Mouse (Mus musculus): Measurements from ENCODE around the gene Flad1.
A peak's percentile ranks its signal among the peaks of the same experiment; 100 is the strongest.
"Not testable (repeated sequence)": the region's sequence is repeated elsewhere in the genome, so short reads cannot be mapped to it uniquely, and the experiment has no call there.

Gene Flad1

DNA sequence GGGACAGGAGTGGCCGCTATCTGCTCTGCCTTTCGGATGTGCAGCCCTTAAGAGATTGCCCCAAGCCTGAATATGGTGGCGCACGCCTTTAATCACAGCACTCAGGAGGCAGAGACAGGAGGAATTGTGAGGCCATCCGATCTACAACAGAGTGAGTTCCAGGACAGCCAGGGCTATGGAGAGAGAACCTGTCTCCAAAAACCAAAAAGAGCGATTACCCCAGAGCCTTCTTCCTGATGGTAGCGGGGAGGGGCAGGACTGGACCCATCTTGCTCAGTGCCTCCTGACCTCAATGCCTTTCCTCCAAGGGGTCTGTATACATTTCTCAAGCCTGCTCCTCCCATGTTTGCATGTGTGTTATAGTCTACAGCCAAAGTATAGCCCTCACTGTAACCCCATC lies 17.4 kb upstream of the Flad1 start:
- DNase-seq (ENCODE audit: low spot score in 2 of 2) = not testable (repeated sequence)

DNA sequence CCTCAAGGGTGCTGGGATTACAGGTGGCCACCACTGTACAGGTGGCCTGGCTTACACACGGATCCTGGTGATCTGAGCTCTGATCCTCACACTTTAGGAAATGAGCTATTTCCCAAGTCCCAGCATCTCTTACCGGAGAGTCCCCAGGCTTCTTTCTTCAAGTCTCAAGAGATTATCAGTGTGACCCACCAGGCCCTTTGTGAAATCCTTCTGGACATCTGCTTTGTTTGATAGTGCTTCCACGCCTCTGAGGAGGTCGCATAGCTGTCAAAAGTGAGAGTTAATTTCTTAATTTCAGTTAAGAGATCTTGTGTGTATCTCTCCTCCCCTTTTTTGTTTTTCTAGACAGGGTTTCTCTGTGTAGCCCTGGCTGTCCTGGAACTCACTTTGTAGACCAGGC lies 14.2 kb upstream of the Flad1 start:
- no peak for DNase-seq (ENCODE audit: low spot score in 2 of 2)

DNA sequence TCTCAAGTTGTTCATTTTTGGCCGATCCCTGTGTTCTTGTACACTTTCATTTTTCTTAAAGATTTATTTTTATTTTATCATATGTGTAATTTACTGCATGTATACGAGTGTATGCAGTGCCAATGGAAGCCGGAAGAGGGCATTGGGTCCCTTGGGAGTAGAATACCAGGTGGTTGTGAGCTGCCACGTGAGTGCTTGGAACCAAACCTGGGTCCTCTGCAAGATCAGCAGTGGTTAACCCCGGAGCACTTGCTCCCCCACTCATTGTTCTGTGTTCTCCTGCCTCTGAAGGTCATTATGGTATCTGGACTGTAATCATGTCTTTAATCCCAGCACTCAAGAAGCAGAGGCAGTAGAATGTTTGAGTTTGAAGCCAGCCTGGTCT lies 13.5 kb upstream of the Flad1 start:
- no peak for DNase-seq (ENCODE audit: low spot score in 2 of 2)

DNA sequence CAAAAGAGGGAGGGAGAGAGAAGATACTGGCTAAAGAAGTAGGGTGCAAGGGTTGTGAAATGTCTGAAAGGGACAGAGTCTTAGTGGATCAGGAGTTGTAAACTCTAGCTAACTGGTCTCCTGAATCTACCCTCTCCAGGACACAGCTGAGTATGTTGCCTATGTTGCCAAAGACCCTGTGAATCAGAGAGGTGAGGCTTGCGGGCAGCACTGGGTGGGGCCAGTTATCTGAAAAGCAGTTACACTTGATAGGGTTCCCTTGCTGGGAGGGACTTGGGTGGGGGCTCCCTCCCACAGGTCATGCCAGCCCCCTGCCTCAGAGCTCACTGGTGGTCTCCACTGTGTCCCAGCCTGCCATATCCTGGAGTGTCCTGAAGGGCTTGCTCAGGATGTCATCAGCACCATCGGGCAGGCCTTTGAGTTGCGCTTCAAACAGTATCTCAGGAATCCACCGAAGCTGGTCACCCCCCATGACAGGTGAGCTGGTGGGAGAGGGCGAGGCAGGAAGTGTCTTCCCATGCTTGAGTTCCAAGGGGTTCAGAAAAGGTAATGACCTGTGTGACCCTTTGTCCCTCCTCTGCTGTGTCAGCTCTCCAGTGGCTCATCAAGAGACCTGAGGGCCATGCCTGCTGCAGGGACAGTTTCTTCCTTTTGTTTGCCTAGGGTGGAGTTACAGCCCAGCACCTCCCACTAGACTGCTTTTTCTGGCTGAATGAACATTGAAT lies 12.9 kb upstream of the Flad1 start:
- DNase-seq (ENCODE audit: low spot score in 2 of 2) = no peak

DNA sequence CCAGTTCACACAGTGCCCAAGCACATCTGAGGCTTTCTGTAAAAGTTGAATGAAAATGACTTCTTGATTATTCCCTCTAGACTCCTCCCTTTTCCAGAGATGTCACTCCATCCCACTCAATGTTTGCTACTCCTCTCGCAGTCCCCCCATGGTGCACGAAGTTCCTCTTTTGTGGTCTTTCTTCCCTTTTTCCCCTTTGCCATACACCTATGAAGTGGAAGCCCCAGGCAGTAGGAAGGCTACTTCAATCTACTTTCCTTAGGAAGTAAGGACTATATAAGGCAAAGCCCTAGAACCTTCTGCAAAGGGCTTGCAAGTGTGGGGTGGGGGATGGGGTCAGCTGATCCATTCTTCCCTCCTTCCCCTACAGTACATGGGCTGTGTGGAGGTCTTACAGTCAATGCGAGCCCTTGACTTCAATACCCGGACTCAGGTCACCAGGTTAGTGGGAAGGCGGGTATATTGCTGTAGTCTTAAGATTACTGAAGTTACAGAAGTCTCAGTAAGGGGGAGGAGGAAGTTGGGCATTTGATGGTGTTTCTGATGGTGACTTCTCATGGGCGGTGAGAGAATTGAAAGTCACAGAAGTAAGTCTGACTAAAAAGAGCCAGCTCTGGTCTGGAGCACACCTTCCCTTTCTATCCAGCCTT lies 11.0 kb upstream of the Flad1 start:
- DNase-seq (ENCODE audit: low spot score in 2 of 2) = no peak

DNA sequence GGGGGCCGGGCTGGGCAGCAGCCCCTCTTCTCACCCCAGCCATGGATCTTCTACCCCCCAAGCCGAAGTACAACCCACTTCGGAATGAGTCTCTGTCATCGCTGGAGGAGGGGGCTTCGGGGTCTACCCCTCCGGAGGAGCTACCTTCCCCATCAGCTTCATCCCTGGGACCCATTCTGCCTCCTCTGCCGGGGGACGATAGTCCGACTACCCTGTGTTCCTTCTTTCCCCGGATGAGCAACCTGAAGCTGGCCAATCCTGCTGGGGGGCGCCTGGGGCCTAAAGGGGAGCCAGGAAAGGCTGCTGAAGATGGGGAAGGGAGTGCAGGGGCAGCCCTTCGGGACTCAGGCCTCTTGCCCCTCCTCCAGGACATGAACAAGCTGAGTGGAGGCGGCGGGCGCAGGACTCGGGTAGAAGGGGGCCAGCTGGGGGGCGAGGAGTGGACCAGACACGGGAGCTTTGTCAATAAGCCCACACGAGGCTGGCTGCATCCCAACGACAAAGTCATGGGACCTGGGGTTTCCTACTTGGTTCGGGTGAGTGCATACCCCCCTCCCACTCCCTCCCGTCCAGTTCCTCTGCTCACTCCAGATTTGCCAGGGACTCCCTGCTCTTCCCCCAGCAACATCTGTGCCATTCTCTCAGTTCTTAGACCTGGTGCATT lies 10.3 kb upstream of the Flad1 start:
- DNase-seq (ENCODE audit: low spot score in 2 of 2) = no peak

DNA sequence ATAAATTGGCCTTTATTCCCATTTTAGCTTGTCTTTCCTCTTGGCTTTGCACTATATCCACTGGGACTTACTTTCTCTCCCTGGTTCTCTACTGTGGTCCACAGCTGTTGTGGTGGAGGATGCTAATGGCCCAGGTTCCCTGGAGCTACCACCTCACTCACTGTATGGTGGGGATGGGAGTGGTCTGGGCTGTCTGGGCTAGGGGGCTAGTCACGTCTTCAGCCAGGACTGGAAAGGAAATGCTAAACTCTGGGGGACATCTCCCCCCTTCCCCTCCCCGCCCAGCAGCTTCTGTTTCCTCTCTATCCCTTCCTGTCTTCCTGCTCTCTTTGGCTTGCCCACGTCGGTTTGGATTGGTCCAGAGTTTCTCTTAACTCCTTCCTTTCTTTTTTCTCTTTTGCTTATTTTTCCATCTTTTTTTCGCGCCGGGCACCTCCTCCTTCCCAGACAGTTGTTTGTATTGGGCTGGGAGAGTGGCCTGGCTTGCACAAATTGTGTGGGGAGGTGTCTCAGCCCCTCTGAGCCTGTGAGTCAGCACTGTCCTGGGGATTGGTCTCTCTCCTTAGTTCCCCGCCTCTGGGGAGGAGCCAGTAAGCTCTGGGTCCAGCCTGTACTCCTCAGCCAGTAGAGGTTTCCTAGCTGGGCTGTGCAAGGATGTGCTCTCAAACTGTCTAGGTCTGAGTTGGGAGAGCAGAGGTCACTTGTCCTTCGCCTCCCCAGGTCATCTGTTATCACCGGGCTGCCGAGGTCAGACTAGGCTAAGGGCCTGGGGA lies 9.5 kb upstream of the Flad1 start:
- peak; percentile 82 to 84 for DNase-seq (ENCODE audit: low spot score in 2 of 2)

DNA sequence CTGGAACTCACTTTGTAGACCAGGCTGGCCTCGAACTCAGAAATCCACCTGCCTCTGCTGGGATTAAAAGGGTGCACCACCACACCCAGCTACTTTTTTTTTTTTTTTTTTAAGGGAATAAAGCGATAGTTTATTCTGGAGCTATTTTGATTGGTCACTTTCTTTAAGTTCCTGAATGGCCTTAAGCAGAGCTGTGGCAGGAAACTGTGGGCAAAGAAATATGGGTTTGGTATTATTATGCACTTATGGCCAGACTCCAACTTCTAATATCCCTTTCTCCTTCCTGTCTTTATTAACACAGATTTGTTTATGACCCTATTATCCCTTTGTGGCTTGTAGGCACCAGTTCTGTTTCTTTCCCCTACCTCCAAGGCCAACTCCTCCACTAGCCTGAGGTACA lies 8.8 kb upstream of the Flad1 start:
- no peak for DNase-seq (ENCODE audit: low spot score in 2 of 2)

DNA sequence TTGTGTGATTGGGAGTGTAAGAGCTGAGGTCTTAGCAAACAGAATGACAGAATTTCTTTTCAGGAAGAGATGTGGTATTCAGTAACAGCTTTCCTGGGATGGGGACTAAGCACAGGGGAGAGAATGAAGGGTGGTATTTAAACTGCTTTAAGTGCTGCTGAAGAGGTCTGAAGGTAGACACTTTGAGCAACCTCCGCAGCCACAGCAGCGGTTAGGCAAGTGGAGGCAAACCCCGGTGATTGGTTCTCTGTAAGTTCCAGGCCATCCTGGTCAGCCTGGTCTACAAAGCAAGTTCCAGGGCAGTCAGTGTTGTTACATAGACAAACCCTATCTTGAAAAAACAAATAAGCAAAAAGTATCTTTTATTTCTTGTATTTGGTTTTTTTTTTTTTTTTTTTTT lies 8.3 kb upstream of the Flad1 start:
- DNase-seq (ENCODE audit: low spot score in 2 of 2) = no peak

DNA sequence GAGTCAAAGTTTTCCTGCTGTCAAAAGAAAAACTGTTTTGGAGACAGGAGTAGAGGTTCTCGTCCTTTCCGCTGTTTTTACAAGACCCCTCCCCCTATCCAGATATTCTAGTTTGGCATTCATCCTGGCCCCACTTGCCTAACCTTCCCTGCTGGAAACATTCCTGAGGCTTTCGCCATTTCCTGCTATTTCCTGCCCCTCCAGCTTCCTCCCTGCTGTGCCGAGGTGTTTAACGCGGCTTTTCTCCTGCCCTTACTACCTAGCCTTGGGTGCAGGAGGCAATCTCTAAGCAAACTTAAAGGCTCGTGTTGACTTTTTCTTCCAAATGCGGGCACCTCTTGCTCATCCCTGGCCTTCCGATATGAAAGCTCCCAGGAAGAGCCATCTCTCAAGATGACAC lies 7.9 kb upstream of the Flad1 start:
- no peak for DNase-seq (ENCODE audit: low spot score in 2 of 2)

DNA sequence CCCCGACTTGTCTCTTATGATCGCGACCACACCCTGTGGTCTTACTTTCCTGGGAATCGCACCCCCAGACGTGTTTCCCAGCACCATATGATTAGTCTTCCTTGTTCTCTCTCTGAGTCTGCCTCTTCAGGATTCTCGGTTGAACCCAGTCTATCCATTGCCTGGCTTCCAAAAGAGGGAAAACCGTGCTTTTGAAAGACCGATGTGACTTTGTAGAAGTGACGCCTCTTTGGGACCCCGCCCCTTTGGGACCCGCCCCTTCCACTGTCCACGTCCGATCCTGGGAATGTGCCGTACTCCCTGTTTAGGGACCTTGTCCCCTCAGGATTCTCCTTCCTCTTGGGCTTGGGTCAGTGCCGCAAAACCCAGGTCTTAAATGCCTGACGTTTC lies 7.2 kb upstream of the Flad1 start:
- DNase-seq (ENCODE audit: low spot score in 2 of 2) = peak in 1 of 2 experiments; percentile 60

DNA sequence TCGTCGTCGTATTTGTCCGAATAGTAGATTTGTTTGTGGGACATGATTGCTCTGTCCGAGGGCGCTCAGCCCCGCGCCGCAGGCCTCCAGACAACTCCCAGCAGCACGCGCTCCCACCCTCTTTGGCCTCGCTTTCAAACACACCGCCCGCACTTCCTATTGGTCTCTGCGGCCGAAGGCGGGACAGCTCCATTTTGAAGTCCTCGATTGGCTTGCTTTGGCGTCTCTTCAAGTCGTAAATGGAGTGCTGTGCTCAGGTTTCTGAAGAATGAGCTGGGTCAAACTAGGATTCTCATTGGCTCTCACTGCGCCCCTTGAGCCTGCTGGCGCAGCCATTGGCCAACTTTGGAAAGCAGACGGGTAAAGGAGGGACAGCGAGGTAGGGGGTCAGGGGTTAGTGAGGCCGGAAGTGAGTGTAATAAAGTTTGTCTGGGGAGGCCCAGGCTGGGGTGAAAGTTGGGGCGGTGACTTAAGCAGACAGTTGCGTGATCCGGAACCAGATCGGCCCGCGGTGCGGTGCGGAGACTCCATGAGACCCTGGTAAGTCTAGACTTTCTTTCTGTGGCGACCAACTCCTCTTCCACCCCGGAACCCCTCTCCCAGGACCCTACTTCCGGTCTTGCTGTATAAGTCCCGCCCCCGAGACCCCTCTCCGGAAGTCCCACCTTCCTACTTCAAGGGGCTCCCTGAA lies 6.6 kb upstream of the Flad1 start, which contains the start of the genes Cks1b and Shc1:
Cks1b (minus strand) TSS at position 214 of the 691 bp plus-strand sequence.
Shc1 (plus strand) TSS at position 274 of the 691 bp plus-strand sequence.
- DNase-seq (ENCODE audit: low spot score in 2 of 2) = peak; percentile 97 to 99

DNA sequence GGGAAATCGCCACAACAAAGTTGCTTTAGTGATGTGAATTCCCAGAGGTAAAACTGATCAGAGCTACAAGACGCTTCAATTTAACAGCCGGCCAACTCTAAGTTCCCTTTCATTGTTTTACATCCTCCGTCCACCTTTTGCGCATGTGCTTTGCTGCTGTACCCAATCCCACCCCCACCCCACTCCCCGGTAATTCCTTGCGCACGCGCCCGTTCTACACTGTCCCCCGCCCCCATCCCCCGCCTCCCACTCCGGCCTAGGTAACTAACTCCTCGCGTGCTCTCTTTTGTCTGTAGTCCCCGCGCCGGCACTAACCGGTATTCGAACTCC lies 6.1 kb upstream of the Flad1 start:
- no peak for DNase-seq (ENCODE audit: low spot score in 2 of 2)

DNA sequence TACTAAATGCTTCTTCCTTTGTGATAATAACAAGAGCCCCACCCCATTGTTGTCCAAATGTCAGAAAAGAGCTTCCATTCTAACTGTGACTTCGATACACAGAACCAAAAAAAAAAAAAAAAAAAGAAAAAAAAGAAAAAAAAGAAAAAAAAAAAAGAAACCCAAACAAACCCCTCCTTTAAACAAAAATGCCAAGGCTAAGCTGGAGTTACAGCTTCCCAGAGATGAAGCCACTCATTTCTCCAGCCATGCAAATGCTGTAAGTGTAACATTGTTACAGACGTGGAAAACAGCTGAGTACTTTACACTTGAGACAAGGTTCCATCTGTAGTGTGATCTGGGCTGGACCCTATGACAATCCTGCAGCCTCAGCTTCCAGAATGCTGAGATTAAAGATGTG lies 5.5 kb upstream of the Flad1 start:
- no peak for DNase-seq (ENCODE audit: low spot score in 2 of 2)

DNA sequence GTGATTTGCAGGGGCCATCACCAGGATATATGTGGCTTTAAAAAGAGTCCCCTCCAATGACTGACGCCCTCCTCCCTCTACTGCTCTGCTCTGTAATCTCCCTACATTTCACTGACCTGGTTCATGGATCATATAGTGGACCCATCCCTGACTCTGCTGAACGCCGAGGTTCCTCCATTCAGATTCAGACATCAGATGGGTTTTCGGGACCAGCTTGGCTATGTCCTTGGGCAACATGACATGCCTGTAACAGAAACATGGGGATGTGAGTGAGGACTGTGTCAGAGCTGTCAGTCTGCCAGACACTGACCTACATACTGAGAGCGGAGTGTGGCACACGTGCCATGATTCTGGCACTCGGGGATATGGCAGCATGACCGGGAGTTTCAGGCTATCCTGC lies 4.5 kb upstream of the Flad1 start:
- DNase-seq (ENCODE audit: low spot score in 2 of 2) = no peak

DNA sequence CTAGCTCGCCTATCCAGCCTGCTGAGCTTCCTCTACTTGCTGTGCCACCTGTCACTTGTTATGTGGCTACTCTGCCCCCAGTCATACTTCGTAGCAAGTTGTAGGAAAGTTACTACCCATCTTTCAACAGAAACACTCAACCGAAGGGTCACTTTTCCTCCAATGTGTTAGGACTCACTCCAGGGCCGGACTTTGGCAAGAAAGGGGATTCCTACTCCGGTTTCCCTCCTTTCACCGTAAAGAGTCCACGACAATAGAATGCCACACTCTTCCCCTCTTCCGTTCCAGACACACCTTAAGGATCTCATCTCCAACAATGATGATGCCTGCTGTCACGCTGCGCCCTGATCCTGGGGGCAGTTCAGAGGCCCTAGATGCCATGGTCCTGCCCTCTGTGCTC lies 806 bp downstream of the Flad1 start:
- no peak for DNase-seq (ENCODE audit: low spot score in 2 of 2)

DNA sequence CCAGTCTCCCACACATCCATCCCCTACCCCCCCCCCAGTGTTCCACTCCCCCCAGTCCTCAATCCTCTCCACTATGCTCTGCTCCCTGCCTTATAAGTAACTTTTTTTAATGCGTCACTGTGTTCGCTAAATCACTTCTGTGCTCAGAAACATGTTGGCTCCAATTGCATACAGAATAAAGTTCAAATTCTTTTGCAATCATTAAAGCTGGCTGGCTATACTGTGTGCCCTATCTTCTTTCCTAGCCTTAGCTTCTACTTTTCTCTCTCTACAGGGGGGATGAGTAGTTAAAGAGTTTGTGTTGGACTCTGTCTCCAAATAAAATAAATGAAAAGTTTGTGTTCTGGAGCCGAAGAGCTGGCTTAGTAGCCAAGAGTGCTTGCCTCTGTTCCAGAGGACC lies 2.0 kb downstream of the Flad1 start:
- no peak for DNase-seq (ENCODE audit: low spot score in 2 of 2)

DNA sequence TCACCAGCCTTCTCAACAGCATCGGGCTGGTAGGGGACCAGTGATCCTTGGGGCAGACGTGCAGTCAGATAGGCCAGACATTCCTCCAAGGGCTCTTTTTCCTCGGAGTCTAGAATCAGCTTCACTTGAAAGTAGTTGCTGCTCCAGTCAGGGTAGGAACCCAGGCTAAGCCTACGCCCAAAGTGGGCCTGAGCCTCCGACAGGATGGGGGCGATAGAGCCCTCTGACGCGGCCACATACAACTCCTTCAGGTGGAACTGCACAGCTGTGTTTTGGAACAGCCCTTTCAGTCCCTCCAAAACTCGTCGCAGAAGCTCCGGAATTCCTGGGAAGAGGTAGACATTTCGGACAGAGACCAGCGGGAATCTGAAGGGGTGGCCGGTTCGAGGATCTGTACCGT lies 3.2 kb downstream of the Flad1 start:
- DNase-seq (ENCODE audit: low spot score in 2 of 2) = no peak

DNA sequence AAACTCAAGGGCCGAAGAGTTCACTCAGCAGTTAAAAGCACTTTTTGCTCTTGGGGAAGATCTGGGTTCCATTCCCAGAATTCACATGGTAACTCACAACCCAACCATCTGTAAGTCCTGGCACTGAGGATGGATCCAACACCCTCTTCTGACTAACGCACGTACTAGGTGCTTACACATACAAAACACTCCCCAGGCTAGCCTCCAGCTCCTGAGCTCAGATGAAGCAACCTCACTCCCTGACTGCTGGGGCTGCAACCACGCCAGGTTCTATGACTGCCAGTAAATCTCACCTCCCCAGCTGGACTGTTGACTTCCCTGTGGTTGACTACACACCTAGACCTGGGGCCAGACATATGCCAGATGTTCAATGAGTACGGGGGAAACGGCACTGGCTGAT lies 4.8 kb downstream of the Flad1 start:
- no peak for DNase-seq (ENCODE audit: low spot score in 2 of 2)

DNA sequence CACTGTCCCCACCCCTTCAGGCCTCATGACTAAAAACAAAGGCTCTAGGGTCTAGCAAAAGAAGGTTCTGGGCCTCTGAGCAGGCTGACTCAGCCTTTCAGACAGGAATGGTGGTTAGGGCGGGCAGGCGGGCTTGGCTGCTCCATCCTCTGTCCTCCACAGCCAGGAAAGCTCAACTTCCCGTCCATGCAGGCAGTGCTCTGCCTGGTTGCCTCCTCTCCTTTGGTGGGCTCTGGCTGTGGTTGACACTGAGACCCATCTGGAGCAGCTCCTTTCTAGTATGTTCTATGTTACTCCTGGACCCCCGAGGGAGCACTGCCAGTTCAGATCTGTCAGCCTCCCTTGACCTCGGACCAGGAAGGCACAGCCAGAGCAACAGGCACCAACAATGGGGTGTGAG lies 9.0 kb downstream of the Flad1 start, which contains the start of gene Lenep:
Lenep (minus strand) TSS at position 101 of the 400 bp plus-strand sequence.
- no peak for DNase-seq (ENCODE audit: low spot score in 2 of 2)

DNA sequence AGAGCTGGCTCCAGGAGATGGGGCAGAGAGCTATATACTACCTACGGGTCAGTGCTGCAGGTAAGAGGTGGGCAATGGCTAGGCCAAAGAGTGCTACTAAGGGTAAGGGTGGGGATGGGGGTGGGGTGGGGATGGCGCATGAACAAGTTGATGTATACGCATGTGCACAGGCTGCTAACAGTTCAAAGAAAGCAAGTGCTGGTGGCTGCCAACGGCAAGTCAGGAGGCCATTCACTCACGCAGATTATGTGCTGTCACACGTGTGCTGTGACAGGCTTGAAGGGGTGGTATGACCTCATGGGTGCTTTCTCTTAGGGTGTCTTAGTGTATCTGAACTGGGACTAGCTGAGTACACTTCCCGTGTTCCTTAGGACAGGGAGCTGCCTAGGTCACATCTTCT lies 10.3 kb downstream of the Flad1 start:
- DNase-seq (ENCODE audit: low spot score in 2 of 2) = no peak

DNA sequence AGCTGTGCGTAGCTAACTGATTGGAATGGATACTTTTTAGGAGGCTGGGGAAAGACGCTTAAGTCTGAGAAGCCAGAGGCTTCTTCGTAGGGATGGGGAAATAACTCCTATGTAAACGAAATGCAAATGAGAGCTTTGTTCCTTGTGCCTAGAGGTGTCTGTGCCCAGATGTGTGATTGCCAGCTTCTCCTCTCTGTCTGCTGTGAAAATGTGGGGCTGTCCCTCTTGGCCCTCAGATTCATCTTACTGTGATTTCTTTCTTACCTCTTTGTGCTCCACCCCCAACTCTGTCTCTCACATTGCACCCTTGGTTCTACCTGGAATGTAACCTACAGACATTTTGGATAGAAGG lies 15.0 kb downstream of the Flad1 start:
- no peak for DNase-seq (ENCODE audit: low spot score in 2 of 2)
